Mouse (Mus musculus) kidney, embryonic 16.5 days (tissue): ENCODE data around the gene Tbcb. TPM values are rescaled to one million over a fixed set of nuclear protein-coding genes. Genes with fewer than 3 reads are reported as not detected.

Source experiments
- ATAC-seq: fragments of 200-750 bp; cut with Nextera tagmentation; 2 replicates; pipeline ENCODE4 v1.8.0; 2017; ENCODE audit warnings: moderate TSS enrichment; ENCODE audit not compliant: low FRiP score, low TSS enrichment
- H3K27ac ChIP-seq: fragments of 300-500 bp; sonication (generic); 2 replicates; pipeline ENCODE4 v1.5.1; 2014; ENCODE audit warnings: low read length
- H3K27me3 ChIP-seq: fragments of 300-500 bp; sonication (generic); 2 replicates; pipeline ENCODE4 v1.6.1; 2014; ENCODE audit warnings: low read length, control low read depth, mixed read lengths; ENCODE audit not compliant: insufficient read depth
- H3K36me3 ChIP-seq: fragments of 300-500 bp; sonication (generic); 2 replicates; pipeline ENCODE4 v1.6.1; 2014; ENCODE audit warnings: low read length, control low read depth, mixed read lengths; ENCODE audit not compliant: insufficient read depth
- H3K4me1 ChIP-seq: fragments of 300-500 bp; sonication (generic); 2 replicates; pipeline ENCODE4 v1.6.1; 2014; ENCODE audit warnings: low read length, control low read depth, mixed read lengths; ENCODE audit not compliant: insufficient read depth
- H3K4me2 ChIP-seq: fragments of 300-500 bp; sonication (generic); replicated peaks from 2 replicates; pipeline ENCODE4 v1.6.1; 2014; ENCODE audit warnings: low read depth, low read length
- H3K4me3 ChIP-seq: fragments of 300-500 bp; sonication (generic); 2 replicates; pipeline ENCODE4 v1.5.1; 2014; ENCODE audit warnings: mild to moderate bottlenecking, low read length
- H3K9ac ChIP-seq: fragments of 300-500 bp; sonication (generic); replicated peaks from 2 replicates; pipeline ENCODE4 v1.6.1; 2014; ENCODE audit warnings: low read length
- H3K9me3 ChIP-seq: fragments of 300-500 bp; sonication (generic); 2 replicates; pipeline ENCODE4 v1.6.1; 2016; ENCODE audit warnings: low read length, control low read depth
- WGBS: fragments of 180-500 bp; shearing (Covaris S2); extraction: QIAGEN DNeasy Blood & Tissue Kit; methylation state at CpG from one replicate; pipeline ENCODE4 v1.1.7; 2014; 5-methylcytosine and 5-hydroxymethylcytosine counted together
- polyA plus RNA-seq: library from polyadenylated mRNA; unstranded; fragments of >200 nt; fragmentation: Nextera tagmentation; extraction: Ambion mirVana; gene quantifications from 2 replicates; pipeline ENCODE4 v1.2.1, GENCODE M21; 2015

The Tbcb gene
- polyA plus RNA-seq, 1 experiment from 2014 or later: 206 TPM

DNA sequence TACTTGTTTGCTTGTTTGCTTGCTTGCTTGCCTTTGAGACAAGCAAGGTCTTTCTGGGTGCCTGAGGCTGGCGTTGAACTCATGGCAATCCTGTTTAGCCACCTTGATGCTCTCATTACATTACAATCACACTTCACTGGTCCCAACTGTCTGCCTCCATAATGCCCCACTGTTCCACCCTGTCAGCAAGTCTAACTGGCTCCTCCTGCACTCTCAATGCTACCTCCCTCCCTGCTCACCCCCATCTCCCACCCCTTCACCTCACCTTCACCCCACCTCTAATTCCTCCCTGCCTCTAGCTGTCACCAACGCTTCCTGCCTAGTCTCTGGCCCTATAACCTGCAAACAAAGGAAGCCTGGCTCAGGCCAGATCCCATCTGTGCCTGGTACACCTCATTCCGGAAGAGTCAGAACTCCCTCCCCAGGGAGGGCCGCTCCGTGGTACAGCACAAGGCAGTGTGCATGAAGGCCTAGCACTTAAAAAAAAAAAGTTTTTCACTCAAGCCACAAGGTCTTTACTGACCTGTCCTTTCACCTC is 34.4 kb downstream of the Tbcb start:
- peaks cover 27% of the 10 kb centered on the region for H3K4me1 ChIP-seq
- H3K27ac ChIP-seq: peak overlapping the region; percentile 64
- no peaks in the 10 kb centered on the region for H3K36me3 ChIP-seq
- WGBS: 60% methylated on average over 5 of the region's 5 CpGs
- H3K4me2 ChIP-seq: no peak overlapping the region
- no peaks in the 10 kb centered on the region for H3K27me3 ChIP-seq
- H3K9ac ChIP-seq: no peak overlapping the region; the same call in 1 of the 2 replicates
- H3K9me3 ChIP-seq: no peaks in the 10 kb centered on the region
- ATAC-seq: no peak
- H3K4me3 ChIP-seq: no peak overlapping the region

DNA sequence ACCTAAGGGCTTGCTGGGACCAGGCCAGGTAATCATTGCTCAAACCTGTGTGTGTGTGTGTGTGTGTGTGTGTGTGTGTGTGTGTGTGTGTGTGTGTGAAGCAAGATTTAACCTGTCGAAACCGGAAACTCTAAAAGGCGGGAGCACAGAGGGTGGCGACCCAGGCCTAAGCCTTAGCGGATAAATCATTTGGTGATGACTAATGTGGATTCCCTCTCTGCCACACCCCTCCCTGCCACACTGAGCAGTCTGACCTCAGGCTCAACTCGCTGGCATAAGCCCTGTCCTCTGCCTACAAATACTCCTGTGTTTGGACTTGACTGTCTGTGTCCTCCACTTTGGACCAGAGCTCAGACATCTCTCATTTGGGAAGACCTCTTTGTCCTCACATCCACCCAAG is 35.9 kb downstream of the Tbcb start:
- Histone ChIP-seq H3K27me3 (no peaks in the 10 kb centered on the region), H3K4me3 (no peak overlapping the region), H3K27ac (no peak overlapping the region), H3K9ac (no peak overlapping the region), H3K4me1 (peaks cover 29% of the 10 kb centered on the region), H3K9me3 (no peaks in the 10 kb centered on the region), H3K36me3 (peaks cover 10% of the 10 kb centered on the region), H3K4me2 (no peak overlapping the region)
- ATAC-seq: no peak
- WGBS: 46% methylated on average over 6 of the region's 6 CpGs

DNA sequence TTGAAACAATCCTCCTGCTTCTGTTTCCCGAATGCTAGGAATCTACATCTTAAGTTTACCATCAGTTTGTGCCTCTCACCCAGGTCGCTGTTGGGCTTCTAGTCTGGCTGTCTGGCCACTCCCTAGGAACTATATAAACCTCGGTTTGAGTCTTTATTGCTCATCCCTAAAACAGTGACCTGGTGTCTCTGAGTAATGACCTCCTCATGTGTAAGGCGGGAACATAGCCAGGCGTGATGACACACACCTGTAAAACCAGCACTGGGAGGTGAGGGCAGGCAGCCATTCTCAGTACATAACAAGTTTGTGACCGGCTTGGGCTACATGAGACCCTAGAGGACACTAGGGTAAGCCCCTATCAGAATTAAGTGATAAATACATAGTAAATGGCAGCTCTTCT is 36.6 kb downstream of the Tbcb start:
- peaks cover 28% of the 10 kb centered on the region for H3K4me1 ChIP-seq
- H3K27me3 ChIP-seq: no peaks in the 10 kb centered on the region
- H3K9ac ChIP-seq: peak overlapping the region; percentile 81; the same call in 1 of the 2 replicates
- 61% methylated on average over 6 of the region's 6 CpGs for WGBS
- peak overlapping the region; percentile 65 for H3K4me2 ChIP-seq
- peak overlapping the region; percentile 91 for H3K4me3 ChIP-seq
- H3K9me3 ChIP-seq: no peaks in the 10 kb centered on the region
- H3K36me3 ChIP-seq: peaks cover 12% of the 10 kb centered on the region
- H3K27ac ChIP-seq: no peak overlapping the region
- ATAC-seq: no peak

DNA sequence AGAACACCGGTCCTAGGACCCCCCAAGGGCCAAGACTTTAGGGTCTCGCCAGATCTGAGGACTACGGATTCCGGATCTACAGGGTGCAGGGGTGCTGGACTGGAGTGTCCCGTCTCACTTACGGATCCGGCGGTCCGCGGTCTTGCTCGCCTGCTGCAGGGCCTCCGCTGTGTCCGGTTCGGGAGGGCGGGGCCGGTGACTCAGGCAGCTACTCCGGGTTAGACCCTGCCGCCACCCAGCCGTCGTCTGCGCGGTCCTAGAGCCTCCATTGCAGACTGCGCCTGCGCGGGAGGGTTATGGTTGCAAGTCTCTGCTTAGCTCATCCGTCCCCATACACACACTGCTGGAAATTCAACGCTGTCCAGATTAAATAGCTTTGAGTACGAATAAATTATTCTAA is 37.2 kb downstream of the Tbcb start:
- Histone ChIP-seq H3K9ac (peak overlapping the region; percentile 81), H3K4me2 (peak overlapping the region; percentile 65), H3K9me3 (no peaks in the 10 kb centered on the region), H3K27me3 (no peaks in the 10 kb centered on the region), H3K27ac (peak overlapping the region; percentile 89), H3K4me1 (peaks cover 27% of the 10 kb centered on the region), H3K36me3 (peaks cover 18% of the 10 kb centered on the region), H3K4me3 (peak overlapping the region; percentile 91)
- WGBS: under 1% methylated on average over 28 of the region's 28 CpGs
- ATAC-seq: peak; percentile 92

DNA sequence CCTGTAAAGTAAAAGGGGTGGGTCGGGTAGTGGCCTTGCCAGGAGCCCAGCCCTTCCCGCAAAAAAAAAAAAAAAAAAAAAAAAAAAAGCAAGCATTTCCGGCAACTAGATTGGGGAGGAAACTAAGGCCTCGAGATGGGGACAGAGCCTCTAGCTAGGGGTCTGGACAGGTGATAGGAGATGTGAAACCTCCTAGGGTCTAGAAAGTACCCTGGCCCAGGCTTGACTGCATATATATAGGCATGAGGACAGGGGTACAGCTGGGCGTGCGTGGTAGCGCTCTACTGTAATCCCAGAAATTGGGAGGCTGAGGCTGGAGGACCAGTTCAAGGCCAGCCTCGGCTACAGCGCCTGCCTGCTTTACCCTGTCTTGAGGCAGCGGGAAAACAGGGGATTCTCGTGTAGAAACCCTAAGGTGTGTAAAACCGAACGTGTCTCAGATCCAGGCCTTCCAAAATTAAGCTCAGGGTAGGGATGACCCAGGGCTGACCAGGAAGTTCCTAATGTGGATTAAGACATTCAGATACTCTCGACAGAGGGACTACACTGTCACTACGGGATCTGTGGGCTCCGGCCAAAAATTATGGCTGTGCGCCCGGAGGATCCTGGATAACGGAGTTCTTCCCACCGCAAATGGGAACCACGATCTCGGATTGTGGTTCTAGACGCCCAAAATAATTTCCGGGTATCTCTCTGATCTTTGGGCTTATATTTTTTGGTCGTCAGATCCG is 37.8 kb downstream of the Tbcb start:
- Histone ChIP-seq H3K36me3 (peaks cover 22% of the 10 kb centered on the region), H3K4me2 (peak overlapping the region; percentile 65), H3K27ac (peak overlapping the region; percentile 89), H3K27me3 (no peaks in the 10 kb centered on the region), H3K4me1 (peaks cover 27% of the 10 kb centered on the region), H3K9me3 (no peaks in the 10 kb centered on the region), H3K4me3 (peak overlapping the region; percentile 91), H3K9ac (peak overlapping the region; percentile 81)
- ATAC-seq: peak; percentile 7; the same call in 1 of the 2 replicates
- WGBS: under 1% methylated on average over 26 of the region's 26 CpGs

DNA sequence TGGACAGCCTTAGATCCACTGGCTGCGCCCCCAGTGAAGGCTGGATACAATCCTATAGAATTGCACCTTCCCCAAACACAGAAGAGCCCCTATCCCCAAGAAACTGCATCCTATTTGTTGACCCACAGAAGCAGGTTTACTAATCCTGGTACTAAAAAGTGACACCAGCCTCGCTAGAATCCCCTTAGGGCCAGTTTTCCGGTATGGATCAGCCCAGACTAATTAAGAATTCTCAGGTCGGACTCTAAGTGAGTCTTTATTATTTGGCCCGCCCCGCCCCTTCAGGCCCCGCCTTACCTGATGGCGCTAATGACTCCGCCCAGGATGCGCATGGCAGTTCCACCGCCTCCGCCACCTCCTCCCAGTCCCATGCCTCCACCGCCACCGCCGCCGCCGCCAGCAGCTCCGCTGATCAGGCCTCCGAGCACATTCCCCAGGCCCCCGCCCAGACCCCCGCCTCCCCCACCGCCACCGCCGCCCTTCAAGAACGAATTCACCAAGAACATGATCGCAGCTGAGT is 38.4 kb downstream of the Tbcb start:
- ATAC-seq: peak; percentile 61
- Histone ChIP-seq H3K27ac (peak overlapping the region; percentile 89), H3K9me3 (no peaks in the 10 kb centered on the region), H3K4me2 (peak overlapping the region; percentile 65), H3K4me1 (peaks cover 27% of the 10 kb centered on the region), H3K9ac (peak overlapping the region; percentile 81), H3K4me3 (peak overlapping the region; percentile 91), H3K36me3 (peaks cover 28% of the 10 kb centered on the region), H3K27me3 (no peaks in the 10 kb centered on the region)
- under 1% methylated on average over 26 of the region's 26 CpGs for WGBS

DNA sequence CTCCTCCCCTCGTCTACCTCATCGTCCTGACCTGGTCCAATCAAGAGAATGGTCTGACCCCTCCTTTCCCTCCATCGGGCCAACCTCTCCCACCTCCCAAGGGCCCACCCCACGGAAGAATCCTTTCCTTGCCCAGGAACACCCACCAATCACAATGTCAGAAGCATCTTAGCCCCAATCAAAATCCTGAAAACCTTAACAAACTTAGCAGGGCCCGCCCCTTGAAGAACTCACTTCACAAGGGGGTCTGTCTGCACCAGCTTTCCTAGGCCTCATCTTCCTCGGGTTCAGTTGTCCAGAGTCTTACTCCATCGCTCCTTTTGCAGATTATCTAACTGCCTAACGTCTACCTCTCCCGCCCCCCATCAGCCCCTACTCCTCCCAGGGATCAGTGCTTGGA is 39.1 kb downstream of the Tbcb start:
- WGBS: 22% methylated on average over 9 of the region's 9 CpGs
- Histone ChIP-seq H3K27me3 (no peaks in the 10 kb centered on the region), H3K4me3 (peak overlapping the region; percentile 91), H3K4me2 (peak overlapping the region; percentile 65), H3K9me3 (no peaks in the 10 kb centered on the region), H3K36me3 (peaks cover 35% of the 10 kb centered on the region), H3K4me1 (peaks cover 21% of the 10 kb centered on the region), H3K27ac (peak overlapping the region; percentile 89), H3K9ac (peak overlapping the region; percentile 81)
- no peak; the same call in 1 of the 2 replicates for ATAC-seq

DNA sequence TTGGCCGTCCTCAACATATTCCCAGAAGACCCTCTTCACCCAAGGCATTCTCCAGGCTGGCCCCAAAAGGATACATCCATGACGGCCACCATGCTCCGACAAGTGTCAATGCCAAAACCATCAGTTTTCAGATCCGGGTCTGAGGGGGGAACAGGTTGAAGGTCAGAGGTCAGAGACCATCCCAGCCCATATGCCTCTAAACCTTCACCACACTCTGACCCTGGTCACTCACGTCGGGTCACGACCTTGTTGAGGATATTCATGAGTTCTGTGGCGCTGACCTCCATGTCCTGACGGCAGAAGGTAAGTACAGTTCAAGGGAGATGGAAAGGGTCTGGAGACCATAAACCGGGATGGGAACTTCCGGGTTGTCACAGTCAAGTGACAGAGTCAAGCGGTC is 40.0 kb downstream of the Tbcb start:
- ATAC-seq: no peak
- Histone ChIP-seq H3K27me3 (no peaks in the 10 kb centered on the region), H3K9ac (no peak overlapping the region), H3K36me3 (peaks cover 44% of the 10 kb centered on the region), H3K4me1 (peaks cover 17% of the 10 kb centered on the region), H3K4me3 (no peak overlapping the region), H3K4me2 (no peak overlapping the region), H3K27ac (no peak overlapping the region), H3K9me3 (no peaks in the 10 kb centered on the region)
- 86% methylated on average over 12 of the region's 12 CpGs for WGBS

DNA sequence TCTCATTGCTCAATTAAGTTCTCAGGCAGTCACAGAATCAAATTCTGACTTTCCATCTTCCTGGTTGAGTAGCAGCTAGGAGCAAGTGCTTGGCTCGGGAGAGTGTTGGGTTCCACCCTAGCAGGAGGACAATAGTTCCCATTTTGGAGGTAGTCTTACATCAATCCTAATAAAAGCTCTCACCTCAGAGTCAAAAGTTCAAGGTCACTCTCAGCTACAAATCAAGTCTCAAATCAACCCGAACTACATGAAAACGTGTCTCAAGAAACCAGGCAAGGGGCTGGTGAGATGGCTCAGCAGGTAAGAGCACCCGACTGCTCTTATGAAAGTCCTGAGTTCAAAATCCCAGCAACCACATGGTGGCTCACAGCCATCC is 43.0 kb downstream of the Tbcb start:
- Histone ChIP-seq H3K9me3 (no peaks in the 10 kb centered on the region), H3K9ac (no peak overlapping the region), H3K27me3 (no peaks in the 10 kb centered on the region), H3K4me3 (no peak overlapping the region), H3K4me2 (no peak overlapping the region), H3K4me1 (peaks cover 17% of the 10 kb centered on the region), H3K36me3 (peaks cover 55% of the 10 kb centered on the region), H3K27ac (no peak overlapping the region)
- ATAC-seq: no peak
- WGBS: 61% methylated on average over 4 of the region's 4 CpGs
